Mouse (Mus musculus): ENCODE results near the gene Vps45. TPM values are rescaled to one million over a fixed set of nuclear protein-coding genes. Genes with fewer than 3 reads are reported as not detected.
A peak's percentile ranks its signal among the peaks of the same experiment; 100 is the strongest.

Gene Vps45
- total and polyA plus RNA-seq, 2 experiments from 2014 or later, result 24.9 to 61.8 TPM

- no peak for TF ChIP-seq CTCF (IDR thresholded peaks at IDR 0.05; ENCODE audit: low read depth)
- no peak for DNase-seq (ENCODE audit: low spot score)
- no peak overlapping the region for H3K4me2 ChIP-seq (ENCODE audit: low read depth, low read length)
- H3K27me3 ChIP-seq (ENCODE audit: insufficient read depth, low read length), result no peaks in the 10 kb centered on the region
- H3K27ac ChIP-seq, result no peak overlapping the region
- H3K4me1 ChIP-seq (ENCODE audit: insufficient read depth, low read length), result no peaks in the 10 kb centered on the region
- H3K4me3 ChIP-seq (ENCODE audit: low read length), result no peak overlapping the region
- H3K9me3 ChIP-seq (ENCODE audit: low read length), result no peaks in the 10 kb centered on the region
- no peak for ATAC-seq
- WGBS, result 87% methylated on average over 4 of the region's 4 CpGs
- no peak overlapping the region for H3K9ac ChIP-seq (replicated peaks; ENCODE audit: low read length)
- H3K36me3 ChIP-seq (ENCODE audit: insufficient read depth, low read length), result no peaks in the 10 kb centered on the region
Measured at GRCm38 (mm10) chr3:96087801-96088200, 29.5 kb upstream of the Vps45 start.

GRCm38 (mm10) chr3:96087219-96087618 is 29.0 kb upstream of the Vps45 start:
- Histone ChIP-seq H3K9ac (replicated peaks; ENCODE audit: low read length) (no peak overlapping the region), H3K27ac (no peak overlapping the region), H3K4me2 (ENCODE audit: low read depth, low read length) (no peak overlapping the region), H3K36me3 (ENCODE audit: insufficient read depth, low read length) (no peaks in the 10 kb centered on the region), H3K4me3 (ENCODE audit: low read length) (no peak overlapping the region), H3K9me3 (ENCODE audit: low read length) (no peaks in the 10 kb centered on the region), H3K4me1 (ENCODE audit: insufficient read depth, low read length) (no peaks in the 10 kb centered on the region), H3K27me3 (ENCODE audit: insufficient read depth, low read length) (no peaks in the 10 kb centered on the region)
- WGBS, result 77% methylated on average over 2 of the region's 2 CpGs
- ATAC-seq (no peak), DNase-seq (ENCODE audit: low spot score) (no peak)
- TF ChIP-seq CTCF (IDR thresholded peaks at IDR 0.05; ENCODE audit: low read depth), result no peak

DNA sequence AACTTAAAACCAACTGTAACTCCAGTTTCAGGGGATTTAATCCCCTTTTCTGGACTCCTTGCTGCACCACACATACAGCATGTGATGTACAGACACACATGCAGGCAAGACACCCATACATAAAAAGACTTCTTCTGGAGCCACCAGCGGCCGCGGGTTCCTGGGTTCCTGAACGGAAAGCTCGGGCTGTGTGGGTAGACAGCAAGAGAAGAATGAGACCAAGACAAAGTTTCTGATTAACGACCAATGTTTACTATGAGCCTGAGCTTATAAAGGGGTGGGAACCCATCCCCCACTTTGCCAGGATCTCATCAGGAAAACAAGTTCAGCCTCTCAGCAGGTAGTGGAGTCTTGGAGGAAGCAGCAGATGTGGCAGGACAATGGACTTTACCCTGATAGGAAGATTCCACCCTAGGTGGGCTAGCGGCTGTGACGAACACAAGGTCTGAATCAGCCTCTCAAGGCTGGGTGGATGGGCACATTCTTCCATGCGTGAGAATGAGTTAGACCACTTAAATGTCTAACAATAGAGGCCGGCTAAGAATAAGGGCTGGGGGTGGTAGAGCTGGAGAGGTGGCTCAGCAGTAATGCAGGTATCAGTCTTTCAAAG is 26.0 kb upstream of the Vps45 start:
- no peak overlapping the region for H3K4me3 ChIP-seq (ENCODE audit: low read length)
- no peaks in the 10 kb centered on the region for H3K27me3 ChIP-seq (ENCODE audit: insufficient read depth, low read length)
- ATAC-seq (no peak), DNase-seq (ENCODE audit: low spot score) (no peak)
- H3K9ac ChIP-seq (replicated peaks; ENCODE audit: low read length), result no peak overlapping the region
- WGBS, result 76% methylated on average over 10 of the region's 10 CpGs
- no peak for TF ChIP-seq CTCF (IDR thresholded peaks at IDR 0.05; ENCODE audit: low read depth)
- no peaks in the 10 kb centered on the region for H3K9me3 ChIP-seq (ENCODE audit: low read length)
- H3K4me1 ChIP-seq (ENCODE audit: insufficient read depth, low read length), result no peaks in the 10 kb centered on the region
- no peak overlapping the region for H3K4me2 ChIP-seq (ENCODE audit: low read depth, low read length)
- no peaks in the 10 kb centered on the region for H3K36me3 ChIP-seq (ENCODE audit: insufficient read depth, low read length)
- H3K27ac ChIP-seq, result no peak overlapping the region

DNA sequence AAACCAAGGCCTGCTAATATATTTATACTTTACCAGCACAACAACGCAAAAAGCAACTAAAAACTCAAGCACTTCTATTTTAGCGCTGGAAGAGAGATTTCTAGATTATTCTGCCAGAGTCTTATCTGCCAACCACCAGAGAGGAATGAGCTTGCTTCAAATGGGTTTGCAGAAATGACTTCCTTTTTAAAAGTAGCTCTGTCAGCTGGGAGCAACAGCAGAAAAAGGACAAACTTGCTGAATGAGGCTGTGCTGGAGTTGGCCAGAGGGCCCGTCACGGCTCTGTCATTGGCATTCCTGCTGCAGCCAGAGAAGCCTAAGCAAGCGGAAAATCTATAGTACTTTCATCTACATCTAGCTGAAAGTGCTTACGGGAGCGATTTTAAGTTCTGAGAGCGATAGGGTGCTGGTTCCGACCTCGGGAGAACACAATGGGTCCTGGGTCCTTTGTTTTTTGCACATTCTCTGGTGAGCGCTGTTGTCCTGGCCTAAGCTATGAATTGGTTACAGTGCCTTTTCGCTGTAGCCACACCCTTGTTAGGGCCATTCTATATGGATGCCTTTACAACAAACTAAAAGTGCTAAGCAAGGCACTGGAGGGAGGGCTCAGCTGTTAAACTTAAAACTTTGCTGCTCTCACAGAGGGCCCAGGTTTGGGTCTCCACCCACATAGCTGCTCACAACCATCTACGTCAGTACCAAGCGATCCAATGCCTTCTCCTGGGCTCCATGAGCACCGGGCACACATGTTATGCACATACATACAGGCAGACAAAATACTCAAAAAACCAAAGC is 24.6 kb upstream of the Vps45 start:
- Histone ChIP-seq H3K4me3 (ENCODE audit: low read length) (no peak overlapping the region), H3K27ac (no peak overlapping the region), H3K4me2 (ENCODE audit: low read depth, low read length) (no peak overlapping the region), H3K36me3 (ENCODE audit: insufficient read depth, low read length) (no peaks in the 10 kb centered on the region), H3K9ac (replicated peaks; ENCODE audit: low read length) (no peak overlapping the region), H3K9me3 (ENCODE audit: low read length) (no peaks in the 10 kb centered on the region), H3K27me3 (ENCODE audit: insufficient read depth, low read length) (no peaks in the 10 kb centered on the region), H3K4me1 (ENCODE audit: insufficient read depth, low read length) (no peaks in the 10 kb centered on the region)
- DNase-seq (ENCODE audit: low spot score) (no peak), ATAC-seq (no peak)
- TF ChIP-seq CTCF (IDR thresholded peaks at IDR 0.05; ENCODE audit: low read depth), result no peak
- 56% methylated on average over 15 of the region's 15 CpGs for whole genome bisulfite sequencing

DNA sequence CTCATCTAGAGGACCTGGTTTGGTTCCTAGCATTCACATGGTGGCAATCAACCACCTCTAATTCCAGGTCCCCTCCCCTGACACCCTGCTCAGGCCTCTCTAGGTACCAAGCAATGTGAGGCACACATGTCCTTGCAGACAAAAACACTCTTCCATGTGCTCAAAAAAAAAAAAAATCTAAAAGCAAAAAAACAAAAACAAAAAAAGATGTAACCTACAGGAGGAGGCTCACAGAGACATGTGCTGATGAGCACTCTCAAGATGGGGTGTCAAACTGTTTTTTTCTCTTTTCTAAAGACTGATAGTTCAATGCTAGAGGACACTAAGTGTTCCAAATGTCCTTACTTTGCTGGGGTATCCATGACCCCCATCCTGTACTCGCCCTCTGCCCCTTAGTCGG is 23.8 kb upstream of the Vps45 start:
- no peaks in the 10 kb centered on the region for H3K27me3 ChIP-seq (ENCODE audit: insufficient read depth, low read length)
- no peaks in the 10 kb centered on the region for H3K4me1 ChIP-seq (ENCODE audit: insufficient read depth, low read length)
- DNase-seq (ENCODE audit: low spot score) (no peak), ATAC-seq (no peak)
- no peaks in the 10 kb centered on the region for H3K9me3 ChIP-seq (ENCODE audit: low read length)
- TF ChIP-seq CTCF (IDR thresholded peaks at IDR 0.05; ENCODE audit: low read depth), result no peak
- no peak overlapping the region for H3K4me3 ChIP-seq (ENCODE audit: low read length)
- no peak overlapping the region for H3K9ac ChIP-seq (replicated peaks; ENCODE audit: low read length)
- WGBS, result 82% methylated on average over 2 of the region's 2 CpGs
- H3K4me2 ChIP-seq (ENCODE audit: low read depth, low read length), result no peak overlapping the region
- no peak overlapping the region for H3K27ac ChIP-seq
- no peaks in the 10 kb centered on the region for H3K36me3 ChIP-seq (ENCODE audit: insufficient read depth, low read length)

- DNase-seq (ENCODE audit: low spot score) (no peak), ATAC-seq (no peak)
- no peaks in the 10 kb centered on the region for H3K36me3 ChIP-seq (ENCODE audit: insufficient read depth, low read length)
- no peaks in the 10 kb centered on the region for H3K27me3 ChIP-seq (ENCODE audit: insufficient read depth, low read length)
- H3K9me3 ChIP-seq (ENCODE audit: low read length), result no peaks in the 10 kb centered on the region
- no peak overlapping the region for H3K27ac ChIP-seq
- no peaks in the 10 kb centered on the region for H3K4me1 ChIP-seq (ENCODE audit: insufficient read depth, low read length)
- no peak overlapping the region for H3K9ac ChIP-seq (replicated peaks; ENCODE audit: low read length)
- TF ChIP-seq CTCF (IDR thresholded peaks at IDR 0.05; ENCODE audit: low read depth), result no peak
- no peak overlapping the region for H3K4me2 ChIP-seq (ENCODE audit: low read depth, low read length)
- H3K4me3 ChIP-seq (ENCODE audit: low read length), result no peak overlapping the region
- WGBS, result 91% methylated on average over 4 of the region's 4 CpGs
Measured at GRCm38 (mm10) chr3:96081650-96082049, 23.4 kb upstream of the Vps45 start.

DNA sequence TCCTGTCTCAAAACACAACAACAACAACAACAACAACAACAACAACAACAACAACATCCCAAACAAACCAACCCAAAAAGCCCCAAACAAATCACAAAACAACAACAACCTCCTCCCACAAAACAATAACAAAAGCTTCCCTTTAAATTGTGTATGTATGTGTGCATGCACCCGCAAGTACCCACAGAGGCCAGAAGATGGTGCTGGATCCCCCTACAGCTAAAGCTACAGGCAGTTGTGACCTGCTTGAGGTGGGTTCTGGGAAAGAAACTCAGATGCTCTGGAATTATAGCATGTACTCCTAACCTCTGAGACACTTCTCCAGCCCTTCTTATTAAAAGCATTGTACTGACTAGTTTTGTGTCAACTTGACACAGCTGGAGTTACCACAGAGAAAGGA is 22.7 kb upstream of the Vps45 start:
- H3K9me3 ChIP-seq (ENCODE audit: low read length), result no peaks in the 10 kb centered on the region
- no peaks in the 10 kb centered on the region for H3K36me3 ChIP-seq (ENCODE audit: insufficient read depth, low read length)
- no peak overlapping the region for H3K4me3 ChIP-seq (ENCODE audit: low read length)
- peak; percentile 59 for TF ChIP-seq CTCF (IDR thresholded peaks at IDR 0.05; ENCODE audit: low read depth)
- H3K9ac ChIP-seq (replicated peaks; ENCODE audit: low read length), result no peak overlapping the region
- no peak for ATAC-seq
- no peaks in the 10 kb centered on the region for H3K27me3 ChIP-seq (ENCODE audit: insufficient read depth, low read length)
- no peaks in the 10 kb centered on the region for H3K4me1 ChIP-seq (ENCODE audit: insufficient read depth, low read length)
- no peak overlapping the region for H3K4me2 ChIP-seq (ENCODE audit: low read depth, low read length)
- DNase-seq (ENCODE audit: low spot score), result peak; percentile 43
- no peak overlapping the region for H3K27ac ChIP-seq
- 61% methylated on average over 1 of the region's 1 CpGs for WGBS
